Mouse (Mus musculus) cerebral cortex, adult 2 months (tissue): ENCODE measurements around the gene Hist1h2ad.

Experiments
- WGBS: fragments of 180-500 bp; shearing (Covaris S2); methylation state at CpG from one replicate; pipeline ENCODE4 v1.1.7; 2018; 5-methylcytosine and 5-hydroxymethylcytosine counted together

The Hist1h2ad gene

GRCm38 (mm10) chr13:23573898-23574524, at the start of gene Hist1h2ad, which contains the start of gene Hist1h2bf:
Hist1h2ad (plus strand) TSS chr13:23574381.
Hist1h2bf (minus strand) TSS chr13:23574196.
- WGBS: under 1% methylated on average over 37 of the region's 42 CpGs

- WGBS: 12% methylated on average over 5 of the region's 5 CpGs
Measured at GRCm38 (mm10) chr13:23524654-23525053, 49.5 kb upstream of the Hist1h2ad start.

GRCm38 (mm10) chr13:23525901-23526300, 48.3 kb upstream of the Hist1h2ad start:
- WGBS: 4% methylated on average over 10 of the region's 10 CpGs

- under 1% methylated on average over 17 of the region's 17 CpGs for WGBS
Measured at GRCm38 (mm10) chr13:23526312-23526711, 47.9 kb upstream of the Hist1h2ad start.

- 86% methylated on average over 5 of the region's 5 CpGs for WGBS
Measured at GRCm38 (mm10) chr13:23529005-23529404, 45.2 kb upstream of the Hist1h2ad start.

GRCm38 (mm10) chr13:23529480-23530165, 44.6 kb upstream of the Hist1h2ad start:
- WGBS: 26% methylated on average over 2 of the region's 2 CpGs

- under 1% methylated on average over 20 of the region's 20 CpGs for WGBS
Measured at GRCm38 (mm10) chr13:23530181-23530900, 43.8 kb upstream of the Hist1h2ad start.

GRCm38 (mm10) chr13:23530901-23531875, 43.0 kb upstream of the Hist1h2ad start, which contains the start of gene Hist1h4h:
Hist1h4h (plus strand) TSS chr13:23531050.
- under 1% methylated on average over 61 of the region's 70 CpGs for WGBS

- 10% methylated on average over 9 of the region's 9 CpGs for WGBS
Measured at GRCm38 (mm10) chr13:23532262-23533075, 41.7 kb upstream of the Hist1h2ad start.

GRCm38 (mm10) chr13:23533560-23534367, 40.4 kb upstream of the Hist1h2ad start, which contains the start of gene Hist1h2af:
Hist1h2af (plus strand) TSS chr13:23533906.
- under 1% methylated on average over 29 of the region's 53 CpGs for WGBS

- under 1% methylated on average over 15 of the region's 15 CpGs for WGBS
Measured at GRCm38 (mm10) chr13:23534368-23535131, 39.6 kb upstream of the Hist1h2ad start.

- under 1% methylated on average over 58 of the region's 62 CpGs for WGBS
Measured at GRCm38 (mm10) chr13:23535137-23536075, 38.8 kb upstream of the Hist1h2ad start, which contains the start of gene Hist1h3g. Hist1h3g (plus strand) TSS chr13:23535422.

- WGBS: 22% methylated on average over 7 of the region's 7 CpGs
Measured at GRCm38 (mm10) chr13:23536076-23536822, 37.9 kb upstream of the Hist1h2ad start.

GRCm38 (mm10) chr13:23537006-23537710, 37.0 kb upstream of the Hist1h2ad start:
- WGBS: 85% methylated on average over 3 of the region's 3 CpGs

GRCm38 (mm10) chr13:23538249-23538648, 35.9 kb upstream of the Hist1h2ad start:
- 73% methylated on average over 5 of the region's 5 CpGs for WGBS

GRCm38 (mm10) chr13:23539821-23540220, 34.4 kb upstream of the Hist1h2ad start:
- 69% methylated on average over 1 of the region's 1 CpGs for WGBS
